Mouse (Mus musculus): ENCODE data around the gene Ttc29.

Gene Ttc29

GRCm38 (mm10) chr8:78436661-78437060 is 223.6 kb downstream of the Ttc29 start:
- in situ Hi-C loops (cut with MboI; ENCODE audit: low pct_unique_long_range_greater_than_20kb in 1 of 2, low sequenced_read_pairs in 2 of 2, unreplicated experiment in 1 of 2): no loop called here

- in situ Hi-C loops (cut with MboI; ENCODE audit: low pct_unique_long_range_greater_than_20kb in 1 of 2, low sequenced_read_pairs in 2 of 2, unreplicated experiment in 1 of 2): no loop called here
These were observed 224.3 kb downstream of the Ttc29 start for GRCm38 (mm10) chr8:78437140-78438045.

- in situ Hi-C loops (cut with MboI; ENCODE audit: low pct_unique_long_range_greater_than_20kb in 1 of 2, low sequenced_read_pairs in 2 of 2, unreplicated experiment in 1 of 2): no loop called here
These were observed 225.0 kb downstream of the Ttc29 start for GRCm38 (mm10) chr8:78438121-78438520.

GRCm38 (mm10) chr8:78442781-78443180 is 229.7 kb downstream of the Ttc29 start:
- in situ Hi-C loops (cut with MboI; ENCODE audit: low pct_unique_long_range_greater_than_20kb in 1 of 2, low sequenced_read_pairs in 2 of 2, unreplicated experiment in 1 of 2): no loop called here

All from mouse embryonic stem cell (cell line).